Mouse (Mus musculus) lung, embryonic 16.5 days (tissue): Measurements from ENCODE around the gene Cpd. TPM values are rescaled to one million over a fixed set of nuclear protein-coding genes. Genes with fewer than 3 reads are reported as not detected.

Experiments
- ATAC-seq: fragments of 200-750 bp; cut with Nextera tagmentation; 2 replicates; pipeline ENCODE4 v1.8.0; 2017; ENCODE audit warnings: low read depth, mild to moderate bottlenecking, moderate library complexity
- H3K27ac ChIP-seq: fragments of 300-500 bp; sonication (generic); 2 replicates; pipeline ENCODE4 v1.5.1; 2014; ENCODE audit warnings: mild to moderate bottlenecking, control low read depth, low read length
- H3K27me3 ChIP-seq: fragments of 300-500 bp; sonication (generic); 2 replicates; pipeline ENCODE4 v1.6.1; 2014; ENCODE audit warnings: low read depth, low read length, mixed read lengths; ENCODE audit not compliant: control insufficient read depth, insufficient read depth
- H3K36me3 ChIP-seq: fragments of 300-500 bp; sonication (generic); 2 replicates; pipeline ENCODE4 v1.6.1; 2014; ENCODE audit warnings: low read length; ENCODE audit not compliant: control insufficient read depth, insufficient read depth
- H3K4me1 ChIP-seq: fragments of 300-500 bp; sonication (generic); replicated peaks from 2 replicates; pipeline ENCODE4 v1.6.1; 2014; ENCODE audit warnings: low read length, mixed read lengths; ENCODE audit not compliant: control insufficient read depth, insufficient read depth
- H3K4me2 ChIP-seq: fragments of 300-500 bp; sonication (generic); 2 replicates; pipeline ENCODE4 v1.6.1; 2014; ENCODE audit warnings: low read depth, low read length, control low read depth
- H3K4me3 ChIP-seq: fragments of 300-500 bp; sonication (generic); 2 replicates; pipeline ENCODE4 v1.5.1; 2014; ENCODE audit warnings: mild to moderate bottlenecking, low read length, control low read depth
- H3K9ac ChIP-seq: fragments of 300-500 bp; sonication (generic); 2 replicates; pipeline ENCODE4 v1.6.1; 2014; ENCODE audit warnings: low read length, control low read depth
- H3K9me3 ChIP-seq: fragments of 300-500 bp; sonication (generic); 2 replicates; pipeline ENCODE4 v1.6.1; 2016; ENCODE audit warnings: low read length; ENCODE audit not compliant: control insufficient read depth
- WGBS: fragments of 180-500 bp; shearing (Covaris S2); extraction: QIAGEN DNeasy Blood & Tissue Kit; methylation state at CpG from one replicate; pipeline ENCODE4 v1.1.7; 2014; 5-methylcytosine and 5-hydroxymethylcytosine counted together
- polyA plus RNA-seq: library from polyadenylated mRNA; unstranded; fragments of >200 nt; fragmentation: Nextera tagmentation; extraction: Ambion mirVana; gene quantifications from 2 replicates; pipeline ENCODE4 v1.2.1, GENCODE M21; 2015

The Cpd gene
- polyA plus RNA-seq, 1 experiment from 2014 or later: 13.4 TPM

DNA sequence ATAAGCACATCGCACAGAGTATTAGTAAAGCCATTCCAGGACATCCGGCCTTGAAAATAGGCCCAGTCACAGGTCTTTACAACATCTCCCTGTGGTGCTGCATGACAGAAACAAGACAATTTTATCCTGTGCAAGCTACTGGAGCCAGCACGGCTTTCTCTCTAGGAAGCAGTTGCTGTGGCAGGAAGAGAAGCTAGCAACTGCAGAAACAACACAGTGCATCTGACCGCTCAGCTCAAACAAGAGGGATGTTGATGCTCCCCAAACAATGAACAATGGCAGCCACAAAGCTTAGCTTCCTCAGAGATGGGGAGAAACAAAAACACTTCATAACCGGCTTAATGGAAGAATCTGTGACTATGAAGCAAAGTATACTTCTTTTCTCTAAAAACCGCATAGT, 10.5 kb downstream of the Cpd start:
- H3K9ac ChIP-seq: no peak overlapping the region
- no peak overlapping the region for H3K4me2 ChIP-seq
- no peaks in the 10 kb centered on the region for H3K27me3 ChIP-seq
- peak overlapping the region; percentile 60; the same call in 1 of the 2 replicates for H3K27ac ChIP-seq
- H3K9me3 ChIP-seq: no peaks in the 10 kb centered on the region
- peaks cover 6% of the 10 kb centered on the region for H3K36me3 ChIP-seq
- no peak overlapping the region for H3K4me3 ChIP-seq
- 66% methylated on average over 6 of the region's 6 CpGs for WGBS
- no peaks in the 10 kb centered on the region for H3K4me1 ChIP-seq
- peak; percentile 28; the same call in 1 of the 2 replicates for ATAC-seq

DNA sequence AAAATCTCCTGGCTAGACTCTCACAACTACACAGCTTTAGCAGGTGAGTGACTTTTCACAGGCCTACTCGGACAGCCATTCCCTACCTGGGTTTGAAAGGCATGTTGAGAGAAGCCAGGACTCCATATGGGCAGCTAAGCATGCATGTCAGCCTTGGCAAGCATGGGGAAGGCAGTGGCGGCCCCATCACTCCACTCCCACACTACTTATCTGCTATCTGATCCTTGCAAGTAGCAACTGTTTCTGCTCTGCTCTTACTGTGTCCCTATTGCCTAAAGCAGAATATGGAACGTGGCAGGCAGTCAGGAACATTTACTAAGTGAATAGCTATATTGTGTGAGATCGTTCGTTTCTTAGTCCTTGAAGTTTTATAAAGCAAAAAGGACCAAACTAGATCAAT, 10.9 kb downstream of the Cpd start:
- Histone ChIP-seq H3K4me2 (no peak overlapping the region), H3K4me1 (no peaks in the 10 kb centered on the region), H3K27ac (peak overlapping the region; percentile 60), H3K4me3 (no peak overlapping the region), H3K9me3 (no peaks in the 10 kb centered on the region), H3K27me3 (no peaks in the 10 kb centered on the region), H3K9ac (no peak overlapping the region), H3K36me3 (peaks cover 6% of the 10 kb centered on the region)
- WGBS: 76% methylated on average over 5 of the region's 5 CpGs
- ATAC-seq: no peak

DNA sequence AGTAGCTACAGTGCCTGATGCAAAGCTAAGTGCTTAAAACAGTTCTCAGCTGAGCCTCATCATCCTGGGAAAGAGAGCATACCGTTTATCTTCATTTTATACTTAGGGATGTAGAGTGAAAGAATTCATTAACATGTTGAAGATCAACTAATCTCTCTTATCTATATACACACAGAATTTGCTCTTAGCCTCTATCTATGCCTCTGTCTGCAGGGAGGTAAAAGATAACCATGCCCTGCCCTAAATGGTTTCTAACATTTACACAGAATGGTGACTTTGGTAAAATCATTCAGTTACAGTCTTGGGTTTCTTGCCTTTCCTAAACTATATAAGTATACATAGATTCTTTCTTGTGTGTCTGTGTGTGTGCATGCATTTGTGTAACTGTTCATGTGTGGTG, 12.2 kb downstream of the Cpd start:
- Histone ChIP-seq H3K4me3 (no peak overlapping the region), H3K4me2 (no peak overlapping the region), H3K9me3 (no peaks in the 10 kb centered on the region), H3K4me1 (no peaks in the 10 kb centered on the region), H3K27me3 (no peaks in the 10 kb centered on the region), H3K27ac (no peak overlapping the region), H3K36me3 (peaks cover 6% of the 10 kb centered on the region), H3K9ac (no peak overlapping the region)
- no peak for ATAC-seq
- WGBS: 62% methylated on average over 1 of the region's 1 CpGs

DNA sequence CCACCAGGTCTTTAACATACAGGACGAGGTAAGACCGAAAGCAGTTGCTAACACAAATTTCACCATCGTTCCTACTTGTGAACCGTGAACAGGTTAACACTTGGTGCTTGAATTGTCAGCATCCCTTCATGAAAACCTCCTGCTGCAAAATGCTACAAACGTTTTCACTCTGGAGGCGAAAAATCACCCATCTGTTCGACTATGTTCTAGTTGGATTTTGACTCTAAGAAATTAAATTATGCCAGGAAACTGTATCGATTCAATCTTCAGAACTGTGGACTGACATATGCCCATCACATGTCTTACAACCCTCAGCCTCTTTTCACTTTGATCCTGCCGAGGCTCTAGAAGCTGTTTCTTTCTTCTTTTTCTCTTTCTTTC, 21.9 kb downstream of the Cpd start:
- WGBS: 81% methylated on average over 9 of the region's 9 CpGs
- ATAC-seq: no peak
- Histone ChIP-seq H3K27ac (no peak overlapping the region), H3K9ac (no peak overlapping the region), H3K4me2 (no peak overlapping the region), H3K36me3 (no peaks in the 10 kb centered on the region), H3K9me3 (no peaks in the 10 kb centered on the region), H3K4me1 (peaks cover 6% of the 10 kb centered on the region; the same call in 1 of the 2 replicates), H3K4me3 (no peak overlapping the region), H3K27me3 (no peaks in the 10 kb centered on the region)

DNA sequence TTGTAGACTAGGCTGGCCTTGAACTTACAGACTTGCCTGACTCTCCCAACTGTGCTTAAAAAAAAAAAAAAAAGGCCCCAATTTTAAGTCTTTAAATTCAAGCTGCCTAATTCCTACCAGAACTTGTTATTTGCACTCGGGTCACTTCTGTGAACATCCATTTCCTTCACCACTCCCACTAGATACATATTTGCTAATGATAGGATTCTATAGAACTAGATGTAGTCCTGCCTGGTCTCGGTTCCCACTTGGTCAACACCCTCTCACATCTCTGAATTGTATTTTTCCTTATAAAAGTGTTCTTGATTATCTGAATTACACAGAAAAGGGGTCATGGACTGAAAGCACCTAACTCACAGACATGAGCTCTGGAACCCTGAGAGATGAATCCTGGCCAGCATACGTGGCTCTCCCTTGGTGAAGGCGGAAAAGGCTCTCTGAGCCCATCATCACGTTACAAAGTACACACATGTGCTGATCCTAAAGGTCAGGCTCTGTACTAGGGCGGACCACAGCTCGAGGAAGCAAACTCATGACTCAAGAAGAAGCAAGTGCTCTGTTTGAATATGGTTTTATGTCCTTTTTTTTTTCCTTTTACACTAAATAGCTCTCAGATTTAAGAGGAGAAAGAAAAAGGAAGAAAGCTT, 22.5 kb downstream of the Cpd start:
- Histone ChIP-seq H3K9me3 (no peaks in the 10 kb centered on the region), H3K27ac (no peak overlapping the region), H3K36me3 (no peaks in the 10 kb centered on the region), H3K4me1 (peaks cover 6% of the 10 kb centered on the region; the same call in 1 of the 2 replicates), H3K9ac (no peak overlapping the region), H3K27me3 (no peaks in the 10 kb centered on the region), H3K4me2 (no peak overlapping the region), H3K4me3 (no peak overlapping the region)
- no peak for ATAC-seq
- 53% methylated on average over 7 of the region's 7 CpGs for WGBS

DNA sequence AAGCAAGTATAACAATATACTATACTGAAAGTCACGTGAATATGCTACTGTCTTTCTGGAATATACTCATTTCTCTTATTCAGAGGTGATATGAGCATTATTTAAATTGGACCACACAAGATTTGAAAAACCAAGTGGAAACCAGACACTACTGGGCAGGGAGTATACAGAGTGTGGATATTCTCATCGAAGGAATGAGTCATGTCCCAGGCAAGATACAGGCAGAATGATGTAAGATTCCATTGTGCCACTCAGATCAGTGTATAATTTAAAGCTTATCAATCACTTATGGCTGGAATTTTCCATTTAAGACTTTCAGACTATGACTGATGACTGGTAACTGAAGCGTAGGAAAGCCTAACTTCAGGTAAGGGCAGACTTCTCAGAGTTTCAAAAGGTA, 23.2 kb downstream of the Cpd start:
- Histone ChIP-seq H3K27me3 (no peaks in the 10 kb centered on the region), H3K27ac (no peak overlapping the region), H3K4me3 (no peak overlapping the region), H3K4me1 (peaks cover 6% of the 10 kb centered on the region; the same call in 1 of the 2 replicates), H3K4me2 (no peak overlapping the region), H3K9me3 (no peaks in the 10 kb centered on the region), H3K9ac (no peak overlapping the region), H3K36me3 (no peaks in the 10 kb centered on the region)
- ATAC-seq: no peak
- 77% methylated on average over 3 of the region's 3 CpGs for WGBS

DNA sequence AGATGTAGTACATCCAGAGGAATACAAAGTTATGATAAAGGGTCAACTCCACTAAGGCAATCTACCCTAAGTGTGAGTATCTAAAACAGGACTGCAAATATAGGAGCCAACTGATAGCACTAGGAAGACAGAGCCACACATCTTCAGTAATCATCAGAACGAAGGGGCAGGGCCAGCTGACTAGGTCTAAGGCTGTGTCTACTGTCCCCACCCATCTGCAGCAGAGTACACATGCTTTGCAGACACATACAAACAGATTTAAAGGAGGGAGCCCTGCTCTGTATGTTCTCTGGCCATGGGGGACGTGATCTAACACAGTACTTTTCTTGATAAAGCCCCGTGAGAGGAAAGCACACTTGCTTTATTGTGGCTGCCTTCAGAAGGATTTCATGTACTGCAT, 25.5 kb downstream of the Cpd start:
- H3K27ac ChIP-seq: no peak overlapping the region
- H3K9me3 ChIP-seq: no peaks in the 10 kb centered on the region
- H3K4me2 ChIP-seq: no peak overlapping the region
- no peak for ATAC-seq
- WGBS: 74% methylated on average over 3 of the region's 3 CpGs
- peaks cover 1% of the 10 kb centered on the region; the same call in 1 of the 2 replicates for H3K4me1 ChIP-seq
- no peak overlapping the region for H3K4me3 ChIP-seq
- no peaks in the 10 kb centered on the region for H3K27me3 ChIP-seq
- H3K9ac ChIP-seq: no peak overlapping the region
- no peaks in the 10 kb centered on the region for H3K36me3 ChIP-seq

DNA sequence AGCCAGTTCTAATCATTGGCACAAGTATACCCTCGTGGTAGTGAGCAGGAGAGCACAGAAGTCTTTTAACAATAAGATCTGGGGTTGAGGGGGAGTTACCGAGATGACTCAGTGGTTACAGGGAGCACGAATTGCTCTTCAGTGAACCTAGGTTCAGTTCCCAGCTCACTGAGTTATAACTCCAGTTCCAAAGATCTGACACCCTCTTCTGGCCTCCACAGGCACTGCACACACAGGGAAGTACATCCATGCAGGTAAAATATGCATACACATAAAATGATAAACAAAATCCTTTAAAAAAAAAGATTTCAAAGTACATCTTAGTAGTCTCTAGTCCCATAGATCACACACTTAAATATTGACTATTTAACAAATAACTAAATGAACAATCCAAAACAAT, 29.2 kb downstream of the Cpd start:
- no peak overlapping the region for H3K4me2 ChIP-seq
- no peak overlapping the region for H3K4me3 ChIP-seq
- no peaks in the 10 kb centered on the region for H3K9me3 ChIP-seq
- 90% methylated on average over 3 of the region's 3 CpGs for WGBS
- H3K4me1 ChIP-seq: no peaks in the 10 kb centered on the region
- H3K27me3 ChIP-seq: no peaks in the 10 kb centered on the region
- H3K36me3 ChIP-seq: no peaks in the 10 kb centered on the region
- no peak for ATAC-seq
- no peak overlapping the region for H3K9ac ChIP-seq
- H3K27ac ChIP-seq: no peak overlapping the region

DNA sequence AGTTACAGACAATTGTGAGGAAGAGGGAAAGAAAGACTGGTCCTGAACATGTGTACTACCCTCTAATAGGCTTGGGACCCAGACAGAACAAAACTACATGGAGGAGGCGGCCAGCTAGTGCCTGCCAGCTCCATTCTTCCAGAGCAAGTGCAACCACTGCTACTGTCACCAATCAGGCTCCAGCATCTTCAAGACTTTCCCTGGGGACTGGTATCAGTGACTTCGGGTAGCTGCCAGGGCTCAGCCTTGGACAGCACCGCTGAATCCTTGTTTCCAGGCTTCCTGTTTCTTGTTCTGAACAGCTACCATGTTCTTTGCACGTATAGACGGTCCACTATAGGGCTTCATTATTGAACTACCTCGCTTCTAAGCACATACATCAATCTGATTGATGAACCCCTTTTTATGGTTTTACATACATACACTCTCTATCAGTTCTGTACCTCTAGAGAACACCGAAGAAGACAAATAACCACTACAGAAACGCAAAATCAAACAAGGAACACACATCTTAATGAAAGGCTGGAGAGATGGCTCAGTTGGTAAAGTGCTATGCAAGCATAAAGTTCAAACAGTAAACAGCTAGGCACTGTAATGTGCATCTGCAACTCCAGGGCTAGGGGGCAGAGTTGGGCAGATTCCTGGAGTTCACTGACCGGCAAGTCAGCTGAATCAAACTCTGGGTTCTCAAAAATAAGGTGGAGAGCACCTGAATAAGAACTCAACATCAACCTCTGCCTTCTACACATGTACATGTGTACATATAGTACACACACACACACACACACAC, 35.9 kb downstream of the Cpd start:
- H3K27me3 ChIP-seq: no peaks in the 10 kb centered on the region
- H3K4me1 ChIP-seq: peaks cover 2% of the 10 kb centered on the region; the same call in 1 of the 2 replicates
- H3K36me3 ChIP-seq: peaks cover 16% of the 10 kb centered on the region
- 80% methylated on average over 9 of the region's 9 CpGs for WGBS
- no peak overlapping the region for H3K4me3 ChIP-seq
- no peaks in the 10 kb centered on the region for H3K9me3 ChIP-seq
- no peak overlapping the region for H3K9ac ChIP-seq
- no peak overlapping the region for H3K27ac ChIP-seq
- no peak for ATAC-seq
- H3K4me2 ChIP-seq: no peak overlapping the region
